Mouse (Mus musculus): ENCODE measurements around the gene Hacl1. TPM values are rescaled to one million over a fixed set of nuclear protein-coding genes. Genes with fewer than 3 reads are reported as not detected.

The Hacl1 gene
- polyA plus RNA-seq, 1 experiment from 2014 or later: 6.9 TPM

DNA sequence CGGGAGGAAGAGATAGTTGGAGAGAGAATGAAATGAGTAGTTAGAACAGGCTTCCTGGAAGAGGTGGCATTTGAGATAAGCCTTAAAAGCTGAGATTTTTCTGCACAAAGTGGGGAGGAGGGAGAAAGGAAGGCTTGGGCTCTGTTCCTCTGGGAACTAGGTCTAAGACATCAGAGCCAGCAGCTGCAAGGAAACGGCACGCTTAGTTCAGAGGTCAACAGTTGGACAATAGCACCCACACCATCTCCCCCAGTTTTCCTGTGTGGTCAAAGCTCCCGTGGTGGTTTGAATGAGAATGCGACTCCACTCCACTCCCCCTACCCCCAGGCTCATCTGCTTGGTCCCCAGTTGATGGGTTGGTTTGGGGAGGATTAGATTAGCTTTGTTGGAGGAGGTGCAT, 81.9 kb downstream of the Hacl1 start:
- H3K4me2 ChIP-seq (replicated peaks): no peak overlapping the region
- no peak overlapping the region for H3K4me3 ChIP-seq
- ATAC-seq (ENCODE audit: low FRiP score): no peak
- no peak overlapping the region for H3K9ac ChIP-seq
- H3K4me1 ChIP-seq: no peaks in the 10 kb centered on the region
- H3K27me3 ChIP-seq: no peaks in the 10 kb centered on the region
- no peaks in the 10 kb centered on the region for H3K36me3 ChIP-seq
- no peak overlapping the region for H3K27ac ChIP-seq
- 59% methylated on average over 5 of the region's 5 CpGs for whole genome bisulfite sequencing
- no peaks in the 10 kb centered on the region for H3K9me3 ChIP-seq (replicated peaks)

GRCm38 (mm10) chr14:31557784-31558183, 83.3 kb downstream of the Hacl1 start:
- Histone ChIP-seq H3K4me1 (no peaks in the 10 kb centered on the region), H3K9me3 (replicated peaks) (no peaks in the 10 kb centered on the region), H3K9ac (no peak overlapping the region), H3K27ac (no peak overlapping the region), H3K4me3 (no peak overlapping the region), H3K27me3 (no peaks in the 10 kb centered on the region), H3K4me2 (replicated peaks) (no peak overlapping the region), H3K36me3 (no peaks in the 10 kb centered on the region)
- 68% methylated on average over 9 of the region's 9 CpGs for WGBS
- ATAC-seq (ENCODE audit: low FRiP score): no peak

DNA sequence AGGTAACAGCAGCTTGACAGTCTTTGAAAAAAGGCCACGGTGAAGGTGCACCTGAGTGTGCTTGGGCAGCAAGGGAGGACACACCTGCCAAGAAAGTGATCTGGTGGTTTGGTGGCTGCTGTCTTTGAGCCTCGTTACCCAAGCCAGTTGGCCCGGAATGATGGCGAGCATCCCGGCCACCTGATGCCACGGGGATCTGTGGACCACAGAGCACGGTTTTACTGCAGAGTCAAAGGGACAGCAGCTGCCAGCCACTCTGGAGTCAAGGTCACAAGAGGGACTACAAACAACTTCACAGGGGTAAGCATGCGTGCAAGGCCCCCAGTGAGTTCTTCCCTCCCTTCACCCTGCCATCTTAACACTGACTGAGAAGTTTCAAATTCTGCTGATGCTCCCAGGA, 83.8 kb downstream of the Hacl1 start:
- H3K27ac ChIP-seq: no peak overlapping the region
- no peaks in the 10 kb centered on the region for H3K36me3 ChIP-seq
- no peak for ATAC-seq (ENCODE audit: low FRiP score)
- no peaks in the 10 kb centered on the region for H3K4me1 ChIP-seq
- H3K4me2 ChIP-seq (replicated peaks): no peak overlapping the region
- no peaks in the 10 kb centered on the region for H3K27me3 ChIP-seq
- H3K9me3 ChIP-seq (replicated peaks): no peaks in the 10 kb centered on the region
- 82% methylated on average over 8 of the region's 8 CpGs for WGBS
- no peak overlapping the region for H3K4me3 ChIP-seq
- H3K9ac ChIP-seq: no peak overlapping the region

GRCm38 (mm10) chr14:31556526-31557260, 84.4 kb downstream of the Hacl1 start:
- Histone ChIP-seq H3K4me1 (no peaks in the 10 kb centered on the region), H3K4me2 (replicated peaks) (no peak overlapping the region), H3K4me3 (no peak overlapping the region), H3K27ac (no peak overlapping the region), H3K36me3 (no peaks in the 10 kb centered on the region), H3K9me3 (replicated peaks) (no peaks in the 10 kb centered on the region), H3K27me3 (no peaks in the 10 kb centered on the region), H3K9ac (no peak overlapping the region)
- no peak for ATAC-seq (ENCODE audit: low FRiP score)
- WGBS: 85% methylated on average over 9 of the region's 9 CpGs

GRCm38 (mm10) chr14:31555963-31556434, 85.1 kb downstream of the Hacl1 start:
- Histone ChIP-seq H3K4me1 (no peaks in the 10 kb centered on the region), H3K4me2 (replicated peaks) (no peak overlapping the region), H3K27me3 (no peaks in the 10 kb centered on the region), H3K36me3 (no peaks in the 10 kb centered on the region), H3K9me3 (replicated peaks) (no peaks in the 10 kb centered on the region), H3K4me3 (no peak overlapping the region), H3K27ac (no peak overlapping the region), H3K9ac (no peak overlapping the region)
- 76% methylated on average over 14 of the region's 14 CpGs for WGBS
- no peak for ATAC-seq (ENCODE audit: low FRiP score)

DNA sequence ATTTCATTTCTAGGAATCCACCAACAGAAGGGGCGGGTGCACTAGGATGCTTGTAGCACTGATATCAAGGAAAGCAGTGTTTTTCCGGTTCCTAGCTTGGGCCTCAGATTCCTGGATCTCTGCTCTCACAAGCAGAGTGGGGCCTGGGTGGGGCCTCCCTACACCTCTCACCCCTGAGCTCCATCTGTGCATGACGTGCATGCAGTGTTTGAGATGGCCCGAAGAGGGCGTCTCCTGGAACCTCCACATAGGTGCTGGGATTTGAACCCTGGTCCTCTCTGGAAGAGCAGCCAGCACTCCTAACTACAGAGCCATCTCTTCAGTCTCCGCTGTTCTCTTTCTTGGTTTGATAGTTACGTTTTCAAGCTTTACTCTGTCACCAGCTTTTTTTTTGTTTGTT, 86.1 kb downstream of the Hacl1 start:
- H3K27me3 ChIP-seq: no peaks in the 10 kb centered on the region
- WGBS: 92% methylated on average over 7 of the region's 7 CpGs

More for the DNA sequence above, 86.1 kb downstream of the Hacl1 start:
- Histone ChIP-seq H3K4me3 (no peak overlapping the region), H3K27ac (no peak overlapping the region), H3K9me3 (replicated peaks) (no peaks in the 10 kb centered on the region), H3K9ac (no peak overlapping the region), H3K4me1 (no peaks in the 10 kb centered on the region), H3K36me3 (no peaks in the 10 kb centered on the region), H3K4me2 (replicated peaks) (no peak overlapping the region)
- ATAC-seq (ENCODE audit: low FRiP score): no peak

Other genes starting within 250 kb of the Hacl1 start
- gene Sh3bp5, start 205.2 kb downstream of the Hacl1 start, polyA plus RNA-seq (2016; fragmentation: Nextera tagmentation; extraction: Ambion mirVana): 54.9 and 68.0 TPM in 2 replicates
- 19.3 and 19.8 TPM in 2 replicates for gene Eaf1, start 146.9 kb downstream of the Hacl1 start, polyA plus RNA-seq (2016; fragmentation: Nextera tagmentation; extraction: Ambion mirVana)
- gene Mettl6, start 146.2 kb downstream of the Hacl1 start, polyA plus RNA-seq (2016; fragmentation: Nextera tagmentation; extraction: Ambion mirVana): 62.6 and 73.8 TPM in 2 replicates
- 0.18 and 0.65 TPM in 2 replicates for gene Colq, start 49.9 kb downstream of the Hacl1 start, polyA plus RNA-seq (2016; fragmentation: Nextera tagmentation; extraction: Ambion mirVana)
- 0.93 TPM in 1 of 2 replicates, not detected in the other for gene Gm49387, start 408 bp downstream of the Hacl1 start, polyA plus RNA-seq (2016; fragmentation: Nextera tagmentation; extraction: Ambion mirVana)
- gene Btd, start 258 bp downstream of the Hacl1 start, polyA plus RNA-seq (2016; fragmentation: Nextera tagmentation; extraction: Ambion mirVana): 20.2 and 20.8 TPM in 2 replicates
- 12.6 and 14.9 TPM in 2 replicates for gene Ankrd28, start 189.4 kb upstream of the Hacl1 start, polyA plus RNA-seq (2016; fragmentation: Nextera tagmentation; extraction: Ambion mirVana)

All from hindbrain, embryonic 12.5 days (tissue).